Mouse (Mus musculus) stomach, postnatal 0 days (tissue): ENCODE results near the gene Ss18l1. TPM values are rescaled to one million over a fixed set of nuclear protein-coding genes. Genes with fewer than 3 reads are reported as not detected.

ENCODE experiments used
- ATAC-seq: fragments of 200-750 bp; cut with Nextera tagmentation; 2 replicates; pipeline ENCODE4 v1.8.0; 2017; ENCODE audit not compliant: low FRiP score, low TSS enrichment
- DNase-seq: peaks from one replicate; pipeline ENCODE4 v3.0.0-alpha.2; 2016; ENCODE audit warnings: low spot score
- H3K27ac ChIP-seq: fragments of 300-500 bp; sonication (generic); replicated peaks from 2 replicates; pipeline ENCODE4 v1.5.1; 2014; ENCODE audit warnings: mild to moderate bottlenecking, control low read depth
- H3K27me3 ChIP-seq: fragments of 300-500 bp; sonication (generic); 2 replicates; pipeline ENCODE4 v1.6.1; 2014; ENCODE audit warnings: low read length; ENCODE audit not compliant: control insufficient read depth, insufficient read depth
- H3K36me3 ChIP-seq: fragments of 300-500 bp; sonication (generic); 2 replicates; pipeline ENCODE4 v1.6.1; 2014; ENCODE audit warnings: low read length, mixed read lengths; ENCODE audit not compliant: control insufficient read depth, insufficient read depth
- H3K4me1 ChIP-seq: fragments of 300-500 bp; sonication (generic); replicated peaks from 2 replicates; pipeline ENCODE4 v1.6.1; 2014; ENCODE audit warnings: antibody characterized with exemption; ENCODE audit not compliant: control insufficient read depth, insufficient read depth
- H3K4me2 ChIP-seq: fragments of 300-500 bp; sonication (generic); replicated peaks from 2 replicates; pipeline ENCODE4 v1.6.1; 2014; ENCODE audit warnings: low read depth, mild to moderate bottlenecking, control low read depth, moderate library complexity
- H3K4me3 ChIP-seq: fragments of 300-500 bp; sonication (generic); 2 replicates; pipeline ENCODE4 v1.5.1; 2014; ENCODE audit warnings: low read depth, low read length, control low read depth
- H3K9ac ChIP-seq: fragments of 300-500 bp; sonication (generic); 2 replicates; pipeline ENCODE4 v1.6.1; 2014; ENCODE audit warnings: mild to moderate bottlenecking, low read length, control low read depth, mixed read lengths
- H3K9me3 ChIP-seq: fragments of 300-500 bp; sonication (generic); 2 replicates; pipeline ENCODE4 v1.6.1; 2016; ENCODE audit warnings: low read length; ENCODE audit not compliant: control insufficient read depth
- CTCF ChIP-seq: IDR thresholded peaks from 2 replicates; pipeline ENCODE4 v1.5.1; 2016; ENCODE audit warnings: antibody characterized with exemption, low read depth, mild to moderate bottlenecking, moderate library complexity
- EP300 ChIP-seq: optimal IDR thresholded peaks from 2 replicates; pipeline ENCODE3; 2016; ENCODE audit warnings: antibody characterized with exemption
- WGBS: fragments of 180-500 bp; shearing (Covaris S2); extraction: QIAGEN DNeasy Blood & Tissue Kit; methylation state at CpG from one replicate; pipeline ENCODE4 v1.1.7; 2014; 5-methylcytosine and 5-hydroxymethylcytosine counted together
- polyA plus RNA-seq: library from polyadenylated mRNA; unstranded; fragments of >200 nt; fragmentation: Nextera tagmentation; extraction: Ambion mirVana; gene quantifications from 2 replicates; pipeline ENCODE4 v1.2.1, GENCODE M21; 2015

The Ss18l1 gene
- polyA plus RNA-seq, 1 experiment from 2014 or later = 1.4 TPM

DNA sequence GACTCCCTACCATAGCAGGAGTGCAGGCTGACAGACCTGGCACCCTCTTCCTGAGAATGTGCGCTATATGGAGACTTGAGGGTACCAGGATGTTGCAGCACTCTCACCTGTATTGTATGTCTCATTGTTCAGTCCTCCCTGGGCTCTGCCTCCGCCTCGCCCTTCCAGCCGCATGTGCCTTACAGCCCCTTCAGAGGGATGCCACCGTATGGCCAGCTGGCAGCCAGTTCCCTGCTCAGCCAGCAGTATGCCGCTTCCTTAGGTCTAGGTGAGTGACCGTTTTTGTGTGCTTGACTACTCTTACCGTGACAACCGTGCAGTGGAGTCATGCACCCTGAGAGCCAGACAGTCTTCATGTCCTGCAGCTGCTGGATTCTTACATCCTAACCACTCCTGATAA, 14.5 kb upstream of the Ss18l1 start:
- DNase-seq = no peak
- Histone ChIP-seq H3K9me3 (no peaks in the 10 kb centered on the region), H3K4me2 (no peak overlapping the region), H3K36me3 (peaks cover 15% of the 10 kb centered on the region), H3K27ac (no peak overlapping the region), H3K4me1 (no peaks in the 10 kb centered on the region; the same call in none of the 2 replicates), H3K4me3 (no peak overlapping the region), H3K27me3 (no peaks in the 10 kb centered on the region), H3K9ac (no peak overlapping the region)
- WGBS = 73% methylated on average over 9 of the region's 9 CpGs
- no peak for ATAC-seq
- no peak for TF ChIP-seq CTCF
- TF ChIP-seq EP300 = no peak

DNA sequence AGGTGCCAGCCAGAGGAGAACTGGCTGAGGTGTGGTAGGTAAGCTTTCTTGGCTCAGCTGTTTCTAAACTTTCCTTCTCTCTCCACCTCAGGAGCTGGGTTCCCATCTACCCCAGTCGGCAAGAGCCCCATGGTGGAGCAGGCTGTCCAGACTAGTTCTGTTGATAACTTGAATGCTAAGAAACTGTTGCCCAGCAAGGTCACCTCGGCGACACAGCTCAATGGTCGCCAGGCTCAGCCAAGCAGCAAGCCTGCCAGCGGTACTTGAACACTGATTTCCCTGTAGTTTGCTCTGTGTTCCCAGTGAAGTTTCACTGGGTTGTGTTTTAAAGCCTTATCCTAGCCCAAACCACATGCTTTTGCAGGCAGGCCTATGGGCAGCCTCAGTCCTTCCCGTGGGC, 11.0 kb upstream of the Ss18l1 start:
- Histone ChIP-seq H3K4me1 (no peaks in the 10 kb centered on the region; the same call in none of the 2 replicates), H3K27me3 (no peaks in the 10 kb centered on the region), H3K9ac (no peak overlapping the region), H3K36me3 (peaks cover 31% of the 10 kb centered on the region), H3K9me3 (no peaks in the 10 kb centered on the region), H3K4me2 (no peak overlapping the region), H3K27ac (no peak overlapping the region), H3K4me3 (no peak overlapping the region)
- TF ChIP-seq EP300 (no peak), CTCF (no peak)
- 90% methylated on average over 6 of the region's 6 CpGs for WGBS
- no peak for ATAC-seq
- DNase-seq = no peak

DNA sequence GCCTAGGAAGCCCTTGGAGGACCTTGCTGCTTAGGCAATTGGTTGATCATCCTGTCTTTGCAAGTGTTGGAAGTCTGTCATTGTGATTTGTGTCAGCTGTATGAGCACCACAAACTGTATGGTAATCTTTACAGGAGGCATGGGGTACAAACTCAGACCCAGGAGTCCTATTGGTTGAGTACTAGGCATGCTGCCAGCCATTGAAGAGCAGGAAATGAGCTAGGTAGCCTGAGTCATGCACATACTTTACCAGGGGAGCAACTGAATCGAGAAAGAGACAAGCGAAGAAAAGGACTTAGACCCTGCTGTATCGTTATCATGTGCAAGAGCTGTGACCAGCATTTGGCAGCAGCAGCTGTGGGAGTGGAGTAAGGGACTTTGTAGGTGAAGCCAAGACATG, 9.4 kb upstream of the Ss18l1 start:
- no peak overlapping the region for H3K27ac ChIP-seq
- no peak overlapping the region for H3K4me3 ChIP-seq
- WGBS = 71% methylated on average over 3 of the region's 3 CpGs
- H3K9ac ChIP-seq = no peak overlapping the region
- no peaks in the 10 kb centered on the region for H3K27me3 ChIP-seq
- H3K4me2 ChIP-seq = no peak overlapping the region
- TF ChIP-seq EP300 = no peak
- no peak for TF ChIP-seq CTCF
- DNase-seq (no peak), ATAC-seq (no peak)
- H3K4me1 ChIP-seq = no peaks in the 10 kb centered on the region
- no peaks in the 10 kb centered on the region for H3K9me3 ChIP-seq
- H3K36me3 ChIP-seq = peaks cover 39% of the 10 kb centered on the region

DNA sequence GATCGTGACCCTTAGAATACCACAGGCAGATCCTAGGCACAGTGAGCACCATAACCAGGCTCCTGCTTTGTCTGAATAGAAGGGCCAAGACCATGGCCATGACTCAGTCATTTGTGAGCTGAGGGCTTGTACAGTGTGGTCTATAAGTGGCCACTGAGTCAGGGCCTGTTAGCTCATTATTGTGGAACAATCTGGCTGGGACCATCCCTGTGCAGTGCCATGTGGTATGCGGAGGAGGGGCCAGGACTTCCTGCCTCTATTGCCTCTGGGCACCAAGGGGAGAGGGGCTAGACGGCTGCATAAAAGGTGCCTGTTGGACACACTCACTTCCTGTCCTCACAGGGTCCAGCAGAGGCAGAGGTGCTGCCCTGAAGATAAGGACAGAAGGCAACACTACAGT, 8.4 kb upstream of the Ss18l1 start:
- no peak for TF ChIP-seq EP300
- no peak for TF ChIP-seq CTCF
- Histone ChIP-seq H3K9ac (no peak overlapping the region), H3K27me3 (no peaks in the 10 kb centered on the region), H3K27ac (no peak overlapping the region), H3K4me3 (no peak overlapping the region), H3K36me3 (peaks cover 46% of the 10 kb centered on the region), H3K9me3 (no peaks in the 10 kb centered on the region), H3K4me1 (no peaks in the 10 kb centered on the region), H3K4me2 (no peak overlapping the region)
- ATAC-seq (no peak), DNase-seq (no peak)
- 72% methylated on average over 3 of the region's 3 CpGs for WGBS

DNA sequence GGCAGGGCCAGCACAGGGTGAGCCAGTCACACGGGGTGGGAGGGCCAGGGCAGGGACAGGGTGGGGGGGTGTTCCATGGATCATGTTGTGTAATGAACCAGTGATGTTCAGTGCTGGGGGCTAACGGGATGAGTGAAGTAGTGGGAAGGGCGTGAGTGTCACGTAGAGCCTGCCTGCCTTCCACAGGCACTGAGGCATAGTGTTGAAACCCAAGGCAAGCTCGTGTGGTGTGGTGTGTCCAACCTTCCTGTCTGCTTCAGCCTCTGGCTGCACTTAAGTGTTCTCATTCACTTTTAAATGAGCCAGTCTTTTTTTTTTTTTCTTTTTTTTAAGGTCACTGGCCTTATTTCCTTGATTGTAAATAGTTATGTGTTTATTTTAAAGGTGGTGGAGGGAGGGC, 7.6 kb upstream of the Ss18l1 start:
- peaks cover 47% of the 10 kb centered on the region for H3K36me3 ChIP-seq

DNA sequence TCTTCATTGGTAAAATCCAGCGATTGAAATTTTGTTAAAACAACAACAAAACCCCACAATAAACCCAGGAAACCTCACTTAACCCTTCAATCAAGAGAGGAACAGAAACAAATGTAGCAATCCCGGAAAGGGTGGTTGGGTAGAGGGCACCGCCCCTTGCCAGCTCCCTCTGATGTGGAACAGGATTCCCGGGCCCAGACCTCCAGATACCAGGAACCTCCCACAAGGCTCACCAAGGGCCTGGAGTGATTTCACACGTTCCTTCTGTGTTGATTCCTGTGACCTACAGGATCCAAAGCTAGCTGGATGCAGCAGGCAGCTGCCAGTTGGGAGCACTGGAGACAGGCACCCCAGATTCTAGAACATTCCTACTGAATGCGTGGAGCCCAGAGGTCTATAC, 1.9 kb upstream of the Ss18l1 start:
- H3K4me1 ChIP-seq = 0 out of 2 replicates have a peak, but pooled peaks cover 3% of the 10 kb centered on the region
- DNase-seq (no peak), ATAC-seq (no peak)
- no peaks in the 10 kb centered on the region for H3K27me3 ChIP-seq
- peak overlapping the region; percentile 94; the same call in 1 of the 2 replicates for H3K4me3 ChIP-seq
- H3K9ac ChIP-seq = no peak overlapping the region; the same call in 1 of the 2 replicates
- no peaks in the 10 kb centered on the region for H3K9me3 ChIP-seq
- no peak overlapping the region for H3K27ac ChIP-seq
- H3K4me2 ChIP-seq = peak overlapping the region; percentile 8; the same call in 1 of the 2 replicates
- WGBS = 43% methylated on average over 6 of the region's 6 CpGs
- peaks cover 24% of the 10 kb centered on the region for H3K36me3 ChIP-seq
- TF ChIP-seq EP300 (no peak), CTCF (no peak)

More for the DNA sequence above, 7.6 kb upstream of the Ss18l1 start:
- no peak for ATAC-seq
- Histone ChIP-seq H3K4me2 (no peak overlapping the region), H3K27me3 (no peaks in the 10 kb centered on the region), H3K4me3 (no peak overlapping the region), H3K9ac (no peak overlapping the region), H3K9me3 (no peaks in the 10 kb centered on the region), H3K27ac (no peak overlapping the region), H3K4me1 (no peaks in the 10 kb centered on the region)
- TF ChIP-seq CTCF = no peak
- no peak for TF ChIP-seq EP300
- DNase-seq = no peak
- 55% methylated on average over 5 of the region's 5 CpGs for WGBS
